Mouse (Mus musculus) frontal cortex, postnatal 10 days (tissue): ENCODE measurements around the gene Vdr.

Experiments used
- DNase-seq, 2 experiments: peaks; one replicate each; pipeline ENCODE4 v3.0.0; 2022; ENCODE audit warnings: low spot score in 2 of 2, mixed read lengths in 1 of 2

The Vdr gene

GRCm38 (mm10) chr15:97811307-97811706, 99.1 kb downstream of the Vdr start:
- DNase-seq, result no peak

- DNase-seq, result no peak
These were observed 100.0 kb downstream of the Vdr start for GRCm38 (mm10) chr15:97810399-97810798.

- no peak for DNase-seq
These were observed 100.5 kb downstream of the Vdr start for GRCm38 (mm10) chr15:97809942-97810341.

GRCm38 (mm10) chr15:97809206-97809605, 101.2 kb downstream of the Vdr start:
- no peak for DNase-seq

GRCm38 (mm10) chr15:97808532-97808931, 101.9 kb downstream of the Vdr start:
- no peak for DNase-seq

GRCm38 (mm10) chr15:97807867-97808266, 102.6 kb downstream of the Vdr start:
- no peak for DNase-seq
